Mouse (Mus musculus) lung, embryonic 16.5 days (tissue): ENCODE measurements around the gene Tnfrsf1b. TPM values are rescaled to one million over a fixed set of nuclear protein-coding genes. Genes with fewer than 3 reads are reported as not detected.
A peak's percentile ranks its signal among the peaks of the same experiment; 100 is the strongest.

Experiments used
- ATAC-seq: fragments of 200-750 bp; cut with Nextera tagmentation; 2 replicates; pipeline ENCODE4 v1.8.0; 2017; ENCODE audit warnings: low read depth, mild to moderate bottlenecking, moderate library complexity
- H3K27ac ChIP-seq: fragments of 300-500 bp; sonication (generic); 2 replicates; pipeline ENCODE4 v1.5.1; 2014; ENCODE audit warnings: mild to moderate bottlenecking, control low read depth, low read length
- H3K27me3 ChIP-seq: fragments of 300-500 bp; sonication (generic); 2 replicates; pipeline ENCODE4 v1.6.1; 2014; ENCODE audit warnings: low read depth, low read length, mixed read lengths; ENCODE audit not compliant: control insufficient read depth, insufficient read depth
- H3K36me3 ChIP-seq: fragments of 300-500 bp; sonication (generic); 2 replicates; pipeline ENCODE4 v1.6.1; 2014; ENCODE audit warnings: low read length; ENCODE audit not compliant: control insufficient read depth, insufficient read depth
- H3K4me1 ChIP-seq: fragments of 300-500 bp; sonication (generic); replicated peaks from 2 replicates; pipeline ENCODE4 v1.6.1; 2014; ENCODE audit warnings: low read length, mixed read lengths; ENCODE audit not compliant: control insufficient read depth, insufficient read depth
- H3K4me2 ChIP-seq: fragments of 300-500 bp; sonication (generic); 2 replicates; pipeline ENCODE4 v1.6.1; 2014; ENCODE audit warnings: low read depth, low read length, control low read depth
- H3K4me3 ChIP-seq: fragments of 300-500 bp; sonication (generic); 2 replicates; pipeline ENCODE4 v1.5.1; 2014; ENCODE audit warnings: mild to moderate bottlenecking, low read length, control low read depth
- H3K9ac ChIP-seq: fragments of 300-500 bp; sonication (generic); 2 replicates; pipeline ENCODE4 v1.6.1; 2014; ENCODE audit warnings: low read length, control low read depth
- H3K9me3 ChIP-seq: fragments of 300-500 bp; sonication (generic); 2 replicates; pipeline ENCODE4 v1.6.1; 2016; ENCODE audit warnings: low read length; ENCODE audit not compliant: control insufficient read depth
- WGBS: fragments of 180-500 bp; shearing (Covaris S2); extraction: QIAGEN DNeasy Blood & Tissue Kit; methylation state at CpG from one replicate; pipeline ENCODE4 v1.1.7; 2014; 5-methylcytosine and 5-hydroxymethylcytosine counted together
- polyA plus RNA-seq: library from polyadenylated mRNA; unstranded; fragments of >200 nt; fragmentation: Nextera tagmentation; extraction: Ambion mirVana; gene quantifications from 2 replicates; pipeline ENCODE4 v1.2.1, GENCODE M21; 2015

Gene Tnfrsf1b
- polyA plus RNA-seq, 1 experiment from 2014 or later: 5.3 TPM

GRCm38 (mm10) chr4:145230647-145231046 lies 16.0 kb downstream of the Tnfrsf1b start:
- H3K4me3 ChIP-seq: no peak overlapping the region
- H3K4me2 ChIP-seq: no peak overlapping the region
- no peaks in the 10 kb centered on the region for H3K9me3 ChIP-seq
- H3K4me1 ChIP-seq: 0 out of 2 replicates have a peak, but pooled peaks cover 3% of the 10 kb centered on the region
- ATAC-seq: no peak
- H3K36me3 ChIP-seq: no peaks in the 10 kb centered on the region
- 84% methylated on average over 2 of the region's 2 CpGs for WGBS
- H3K27ac ChIP-seq: no peak overlapping the region
- H3K9ac ChIP-seq: no peak overlapping the region
- no peaks in the 10 kb centered on the region for H3K27me3 ChIP-seq

- H3K27me3 ChIP-seq: no peaks in the 10 kb centered on the region
- no peak overlapping the region for H3K9ac ChIP-seq
- no peak overlapping the region for H3K4me3 ChIP-seq
- no peaks in the 10 kb centered on the region for H3K9me3 ChIP-seq
- no peaks in the 10 kb centered on the region for H3K36me3 ChIP-seq
- 78% methylated on average over 5 of the region's 5 CpGs for WGBS
- H3K4me1 ChIP-seq: 0 out of 2 replicates have a peak, but pooled peaks cover 3% of the 10 kb centered on the region
- no peak overlapping the region for H3K4me2 ChIP-seq
- no peak overlapping the region for H3K27ac ChIP-seq
- peak; percentile 57; the same call in 1 of the 2 replicates for ATAC-seq
Observed at GRCm38 (mm10) chr4:145229524-145230163, 17.0 kb downstream of the Tnfrsf1b start.

GRCm38 (mm10) chr4:145229051-145229450 lies 17.6 kb downstream of the Tnfrsf1b start:
- 83% methylated on average over 6 of the region's 6 CpGs for WGBS
- Histone ChIP-seq H3K9me3 (no peaks in the 10 kb centered on the region), H3K36me3 (no peaks in the 10 kb centered on the region), H3K27me3 (no peaks in the 10 kb centered on the region), H3K4me3 (no peak overlapping the region), H3K4me1 (0 out of 2 replicates have a peak, but pooled peaks cover 3% of the 10 kb centered on the region), H3K27ac (no peak overlapping the region), H3K9ac (no peak overlapping the region), H3K4me2 (no peak overlapping the region)
- ATAC-seq: no peak

GRCm38 (mm10) chr4:145224613-145225012 lies 22.1 kb downstream of the Tnfrsf1b start:
- WGBS: 76% methylated on average over 4 of the region's 4 CpGs
- Histone ChIP-seq H3K27ac (no peak overlapping the region), H3K4me3 (no peak overlapping the region), H3K9ac (no peak overlapping the region), H3K36me3 (no peaks in the 10 kb centered on the region), H3K4me2 (no peak overlapping the region), H3K4me1 (no peaks in the 10 kb centered on the region), H3K9me3 (no peaks in the 10 kb centered on the region), H3K27me3 (no peaks in the 10 kb centered on the region)
- ATAC-seq: no peak

GRCm38 (mm10) chr4:145222064-145222463 lies 24.6 kb downstream of the Tnfrsf1b start:
- Histone ChIP-seq H3K27ac (no peak overlapping the region), H3K9ac (no peak overlapping the region), H3K9me3 (no peaks in the 10 kb centered on the region), H3K4me3 (no peak overlapping the region), H3K4me2 (no peak overlapping the region), H3K36me3 (no peaks in the 10 kb centered on the region), H3K27me3 (no peaks in the 10 kb centered on the region), H3K4me1 (no peaks in the 10 kb centered on the region)
- no peak for ATAC-seq
- 70% methylated on average over 8 of the region's 8 CpGs for WGBS

GRCm38 (mm10) chr4:145221379-145221778 lies 25.3 kb downstream of the Tnfrsf1b start:
- Histone ChIP-seq H3K27ac (no peak overlapping the region), H3K9me3 (no peaks in the 10 kb centered on the region), H3K27me3 (no peaks in the 10 kb centered on the region), H3K4me3 (no peak overlapping the region), H3K9ac (no peak overlapping the region), H3K4me1 (no peaks in the 10 kb centered on the region), H3K4me2 (no peak overlapping the region), H3K36me3 (no peaks in the 10 kb centered on the region)
- ATAC-seq: no peak
- 44% methylated on average over 2 of the region's 2 CpGs for WGBS

- Histone ChIP-seq H3K4me1 (no peaks in the 10 kb centered on the region), H3K4me2 (no peak overlapping the region), H3K27ac (no peak overlapping the region), H3K4me3 (no peak overlapping the region), H3K9ac (no peak overlapping the region), H3K36me3 (no peaks in the 10 kb centered on the region), H3K27me3 (no peaks in the 10 kb centered on the region), H3K9me3 (no peaks in the 10 kb centered on the region)
- ATAC-seq: no peak
- 61% methylated on average over 1 of the region's 1 CpGs for WGBS
Observed at GRCm38 (mm10) chr4:145220001-145220400, 26.7 kb downstream of the Tnfrsf1b start.

- no peaks in the 10 kb centered on the region for H3K9me3 ChIP-seq
- H3K36me3 ChIP-seq: no peaks in the 10 kb centered on the region
- no peak overlapping the region for H3K4me3 ChIP-seq
- no peak overlapping the region for H3K4me2 ChIP-seq
- WGBS: 52% methylated on average over 15 of the region's 15 CpGs
- H3K4me1 ChIP-seq: no peaks in the 10 kb centered on the region
- H3K27ac ChIP-seq: no peak overlapping the region
- no peak overlapping the region; the same call in 1 of the 2 replicates for H3K9ac ChIP-seq
- no peaks in the 10 kb centered on the region for H3K27me3 ChIP-seq
- ATAC-seq: no peak
Observed at GRCm38 (mm10) chr4:145219240-145219985, 27.3 kb downstream of the Tnfrsf1b start.

- WGBS: 58% methylated on average over 5 of the region's 5 CpGs
- no peaks in the 10 kb centered on the region for H3K27me3 ChIP-seq
Observed at GRCm38 (mm10) chr4:145217837-145218236, 28.8 kb downstream of the Tnfrsf1b start.

More at GRCm38 (mm10) chr4:145217837-145218236, 28.8 kb downstream of the Tnfrsf1b start:
- H3K4me2 ChIP-seq: no peak overlapping the region
- no peak for ATAC-seq
- no peaks in the 10 kb centered on the region for H3K9me3 ChIP-seq
- no peak overlapping the region for H3K27ac ChIP-seq
- H3K9ac ChIP-seq: no peak overlapping the region
- H3K4me1 ChIP-seq: no peaks in the 10 kb centered on the region
- H3K4me3 ChIP-seq: no peak overlapping the region
- no peaks in the 10 kb centered on the region for H3K36me3 ChIP-seq
